Mouse (Mus musculus) heart, embryonic 12.5 days (tissue): ENCODE results near the gene Tapbpl. TPM values are rescaled to one million over a fixed set of nuclear protein-coding genes. Genes with fewer than 3 reads are reported as not detected.

Experiments
- microRNA-seq: library from miRNA; unstranded; fragments of <30 nt; microRNA quantifications from one replicate; pipeline ENCODE4, GENCODE M21; 2017
- polyA plus RNA-seq: library from polyadenylated mRNA; unstranded; fragments of >200 nt; fragmentation: Nextera tagmentation; extraction: Ambion mirVana; gene quantifications from 2 replicates; pipeline ENCODE4 v1.2.1, GENCODE M21; 2016

The Tapbpl gene
- polyA plus RNA-seq, 1 experiment from 2014 or later = 3.1 TPM

Small RNA genes within 50 kb of the gene (microRNA-seq; reads per million reads assigned to microRNA genes)
- gene Mir3098 (1.2 reads per million), gene Mir8113 (not detected)

Other genes with a start within 250 kb of the Tapbpl start
- 0.39 and 0.45 TPM in 2 replicates for gene Pianp, start 235.2 kb downstream of the Tapbpl start, polyA plus RNA-seq
- gene Zfp384, start 222.7 kb downstream of the Tapbpl start, polyA plus RNA-seq = 12.2 and 13.6 TPM in 2 replicates
- 76.7 and 81.8 TPM in 2 replicates for gene Ing4, start 192.1 kb downstream of the Tapbpl start, polyA plus RNA-seq
- 5.1 and 6.9 TPM in 2 replicates for gene Acrbp, start 182.2 kb downstream of the Tapbpl start, polyA plus RNA-seq
- 0.24 and 0.31 TPM in 2 replicates for gene Lpar5, start 163.9 kb downstream of the Tapbpl start, polyA plus RNA-seq
- 76.2 and 77.3 TPM in 2 replicates for gene Chd4, start 135.9 kb downstream of the Tapbpl start, polyA plus RNA-seq
- gene Nop2, start 100.0 kb downstream of the Tapbpl start, polyA plus RNA-seq = 55.0 and 56.2 TPM in 2 replicates
- 11.3 and 11.8 TPM in 2 replicates for gene Iffo1, start 86.6 kb downstream of the Tapbpl start, polyA plus RNA-seq
- gene Gapdh, start 65.4 kb downstream of the Tapbpl start, polyA plus RNA-seq = 4,345 and 4,378 TPM in 2 replicates
- 99.0 and 112 TPM in 2 replicates for gene Ncapd2, start 40.2 kb downstream of the Tapbpl start, polyA plus RNA-seq
- 217 and 218 TPM in 2 replicates for gene Mrpl51, start 40.1 kb downstream of the Tapbpl start, polyA plus RNA-seq
- gene Vamp1, start 16.3 kb downstream of the Tapbpl start, polyA plus RNA-seq = 4.2 and 4.3 TPM in 2 replicates
- 0.96 and 2.0 TPM in 2 replicates for gene Cd27, start 5.2 kb upstream of the Tapbpl start, polyA plus RNA-seq
- not detected in 2 replicates for gene Tuba3a, start 54.2 kb upstream of the Tapbpl start, polyA plus RNA-seq
- 40.9 and 41.2 TPM in 2 replicates for gene Ltbr, start 82.0 kb upstream of the Tapbpl start, polyA plus RNA-seq
- gene Scnn1a, start 88.8 kb upstream of the Tapbpl start, polyA plus RNA-seq = 0.70 and 0.80 TPM in 2 replicates
- 37.2 and 37.9 TPM in 2 replicates for gene Tnfrsf1a, start 117.5 kb upstream of the Tapbpl start, polyA plus RNA-seq
- not detected in 2 replicates for gene Plekhg6, start 148.9 kb upstream of the Tapbpl start, polyA plus RNA-seq